Mouse (Mus musculus) heart, adult 2 months (tissue): ENCODE data around the gene Dab1.

Experiments
- CTCF ChIP-seq: fragments of 200-600 bp; IDR thresholded peaks from 2 replicates; pipeline ENCODE4 v1.8.1; 2022; ENCODE audit warnings: antibody characterized with exemption, mild to moderate bottlenecking, moderate library complexity
- EP300 ChIP-seq: fragments of 200-500 bp; IDR thresholded peaks from 2 replicates; pipeline ENCODE4 v1.6.1; 2011; ENCODE audit warnings: low read depth, low read length, control low read depth; ENCODE audit not compliant: insufficient read depth

DNA sequence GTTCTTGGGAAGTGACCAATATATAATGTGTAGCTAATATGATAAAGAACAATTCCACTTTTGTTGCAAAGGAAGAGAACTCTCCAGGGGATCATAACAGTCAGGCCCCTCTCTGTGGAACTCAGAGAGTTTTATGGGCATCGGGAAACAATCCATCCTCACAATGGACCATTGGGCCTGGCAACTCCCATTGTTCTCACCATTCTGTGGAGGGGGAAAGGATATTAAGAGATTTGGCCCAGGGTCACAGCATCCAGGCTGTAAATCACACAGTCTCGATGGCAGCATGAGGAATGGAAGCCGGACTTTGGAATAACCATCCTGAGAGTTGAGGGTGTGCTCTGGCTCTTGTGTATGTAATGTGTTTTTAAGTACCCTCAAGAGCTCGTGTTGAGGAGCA is 292.3 kb downstream of the Dab1 start:
- TF ChIP-seq EP300 (no peak), CTCF (no peak)
